Mouse (Mus musculus): ENCODE results near the gene Spint4. TPM values are rescaled to one million over a fixed set of nuclear protein-coding genes. Genes with fewer than 3 reads are reported as not detected.

Spint4 gene
- polyA plus RNA-seq, 1 experiment = not detected

- TF ChIP-seq POLR2A (IDR thresholded peaks at IDR 0.05; ENCODE audit: extremely low read depth, insufficient read depth, low read length) = peak; percentile 80
- TF ChIP-seq CTCF (IDR thresholded peaks at IDR 0.05; ENCODE audit: extremely low read depth, insufficient read depth, low read length) = no peak
- Histone ChIP-seq H3K4me1 (ENCODE audit: control insufficient read depth, insufficient read depth, low read length) (peaks cover 7% of the 10 kb centered on the region; the same call in 1 of the 2 replicates), H3K4me3 (ENCODE audit: insufficient read depth, low read length) (peak within 1 kb of the TSS; percentile 67), H3K27ac (ENCODE audit: insufficient read depth, low read length) (0 out of 2 replicates have a peak within 1 kb of the TSS, but pooled peaks have one; percentile 6)
These were observed 47.7 kb downstream of the Spint4 start, which contains the start of the genes Wfdc3 and Dnttip1 for GRCm38 (mm10) chr2:164745843-164746479. TSS of gene Wfdc3 (minus strand) at chr2:164745931. TSS of gene Dnttip1 (plus strand) at chr2:164745983.

- no peak overlapping the region for H3K27ac ChIP-seq (ENCODE audit: insufficient read depth, low read length)
- peak overlapping the region; percentile 67 for H3K4me3 ChIP-seq (ENCODE audit: insufficient read depth, low read length)
- peaks cover 7% of the 10 kb centered on the region; the same call in 1 of the 2 replicates for H3K4me1 ChIP-seq (ENCODE audit: control insufficient read depth, insufficient read depth, low read length)
- TF ChIP-seq CTCF (IDR thresholded peaks at IDR 0.05; ENCODE audit: extremely low read depth, insufficient read depth, low read length) (no peak), POLR2A (IDR thresholded peaks at IDR 0.05; ENCODE audit: extremely low read depth, insufficient read depth, low read length) (no peak)
These were observed 48.4 kb downstream of the Spint4 start for GRCm38 (mm10) chr2:164746693-164747092.

GRCm38 (mm10) chr2:164748191-164748590, 49.9 kb downstream of the Spint4 start:
- H3K4me3 ChIP-seq (ENCODE audit: insufficient read depth, low read length) = no peak overlapping the region
- H3K27ac ChIP-seq (ENCODE audit: insufficient read depth, low read length) = no peak overlapping the region
- TF ChIP-seq POLR2A (IDR thresholded peaks at IDR 0.05; ENCODE audit: extremely low read depth, insufficient read depth, low read length) = no peak
- no peak for TF ChIP-seq CTCF (IDR thresholded peaks at IDR 0.05; ENCODE audit: extremely low read depth, insufficient read depth, low read length)
- H3K4me1 ChIP-seq (ENCODE audit: control insufficient read depth, insufficient read depth, low read length) = peaks cover 7% of the 10 kb centered on the region; the same call in 1 of the 2 replicates

- Histone ChIP-seq H3K4me1 (ENCODE audit: control insufficient read depth, insufficient read depth, low read length) (peaks cover 7% of the 10 kb centered on the region; the same call in 1 of the 2 replicates), H3K4me3 (ENCODE audit: insufficient read depth, low read length) (no peak overlapping the region), H3K27ac (ENCODE audit: insufficient read depth, low read length) (no peak overlapping the region)
- TF ChIP-seq CTCF (IDR thresholded peaks at IDR 0.05; ENCODE audit: extremely low read depth, insufficient read depth, low read length) (no peak), POLR2A (IDR thresholded peaks at IDR 0.05; ENCODE audit: extremely low read depth, insufficient read depth, low read length) (no peak)
These were observed 50.7 kb downstream of the Spint4 start for GRCm38 (mm10) chr2:164748991-164749390.

Other genes with a start within 250 kb of the Spint4 start
- 58.1 and 64.5 TPM in 2 replicates for gene Sys1, start 241.5 kb upstream of the Spint4 start, polyA plus RNA-seq (2012; rRNA removed)
- gene Gm20458, start 237.5 kb upstream of the Spint4 start, polyA plus RNA-seq (2012; rRNA removed) = 7.4 and 9.5 TPM in 2 replicates
- not detected in 2 replicates for gene Trp53tg5, start 224.8 kb upstream of the Spint4 start, polyA plus RNA-seq (2012; rRNA removed)
- 250 and 313 TPM in 2 replicates for gene Dbndd2, start 212.4 kb upstream of the Spint4 start, polyA plus RNA-seq (2012; rRNA removed)
- gene Pigt, start 201.0 kb upstream of the Spint4 start, polyA plus RNA-seq (2012; rRNA removed) = 71.6 and 73.6 TPM in 2 replicates
- 0.49 and 1.3 TPM in 2 replicates for gene Wfdc2, start 136.1 kb upstream of the Spint4 start, polyA plus RNA-seq (2012; rRNA removed)
- gene Spint3, start 125.0 kb upstream of the Spint4 start, polyA plus RNA-seq (2012; rRNA removed) = not detected in 2 replicates
- not detected in 2 replicates for gene Wfdc6a, start 113.1 kb upstream of the Spint4 start, polyA plus RNA-seq (2012; rRNA removed)
- gene Eppin, start 104.9 kb upstream of the Spint4 start, polyA plus RNA-seq (2012; rRNA removed) = not detected in 2 replicates
- not detected in 2 replicates for gene Wfdc6b, start 85.0 kb upstream of the Spint4 start, polyA plus RNA-seq (2012; rRNA removed)
- not detected in 2 replicates for gene Wfdc8, start 84.9 kb upstream of the Spint4 start, polyA plus RNA-seq (2012; rRNA removed)
- not detected in 2 replicates for gene Wfdc16, start 59.7 kb upstream of the Spint4 start, polyA plus RNA-seq (2012; rRNA removed)
- not detected in 2 replicates for gene Wfdc10, start 42.5 kb upstream of the Spint4 start, polyA plus RNA-seq (2012; rRNA removed)
- gene Wfdc9, start 41.9 kb upstream of the Spint4 start, polyA plus RNA-seq (2012; rRNA removed) = not detected in 2 replicates
- not detected in 2 replicates for gene Wfdc11, start 24.4 kb upstream of the Spint4 start, polyA plus RNA-seq (2012; rRNA removed)
- not detected in 2 replicates for gene Wfdc13, start 13.4 kb upstream of the Spint4 start, polyA plus RNA-seq (2012; rRNA removed)
- gene Spint5, start 16.8 kb downstream of the Spint4 start, polyA plus RNA-seq (2012; rRNA removed) = not detected in 2 replicates
- gene Wfdc3, start 47.4 kb downstream of the Spint4 start, polyA plus RNA-seq (2012; rRNA removed) = 2.4 and 2.6 TPM in 2 replicates
- 35.5 and 36.4 TPM in 2 replicates for gene Dnttip1, start 47.5 kb downstream of the Spint4 start, polyA plus RNA-seq (2012; rRNA removed)
- gene Ube2c, start 71.4 kb downstream of the Spint4 start, polyA plus RNA-seq (2012; rRNA removed) = 1.4 and 3.0 TPM in 2 replicates
- 1.3 and 1.6 TPM in 2 replicates for gene Tnnc2, start 81.5 kb downstream of the Spint4 start, polyA plus RNA-seq (2012; rRNA removed)
- 55.7 and 64.2 TPM in 2 replicates for gene Snx21, start 87.3 kb downstream of the Spint4 start, polyA plus RNA-seq (2012; rRNA removed)
- gene Acot8, start 106.4 kb downstream of the Spint4 start, polyA plus RNA-seq (2012; rRNA removed) = 29.8 and 30.3 TPM in 2 replicates
- gene Zswim3, start 106.6 kb downstream of the Spint4 start, polyA plus RNA-seq (2012; rRNA removed) = 7.2 and 7.6 TPM in 2 replicates
- gene Zswim1, start 124.2 kb downstream of the Spint4 start, polyA plus RNA-seq (2012; rRNA removed) = 17.0 and 17.3 TPM in 2 replicates
- 0.23 and 0.66 TPM in 2 replicates for gene Spata25, start 130.0 kb downstream of the Spint4 start, polyA plus RNA-seq (2012; rRNA removed)
- 200 and 204 TPM in 2 replicates for gene Ctsa, start 134.4 kb downstream of the Spint4 start, polyA plus RNA-seq (2012; rRNA removed)
- gene Neurl2, start 135.0 kb downstream of the Spint4 start, polyA plus RNA-seq (2012; rRNA removed) = 5.0 and 5.2 TPM in 2 replicates
- 172 and 186 TPM in 2 replicates for gene Pltp, start 159.2 kb downstream of the Spint4 start, polyA plus RNA-seq (2012; rRNA removed)
- 39.1 and 41.7 TPM in 2 replicates for gene Pcif1, start 180.8 kb downstream of the Spint4 start, polyA plus RNA-seq (2012; rRNA removed)
- gene Zfp335, start 213.3 kb downstream of the Spint4 start, polyA plus RNA-seq (2012; rRNA removed) = 29.1 and 30.2 TPM in 2 replicates
- 1.1 and 1.5 TPM in 2 replicates for gene Mmp9, start 242.3 kb downstream of the Spint4 start, polyA plus RNA-seq (2012; rRNA removed)